Mouse (Mus musculus) T-cell, adult 2 months (primary cell): ENCODE results near the gene Pnpla3.
"Not testable (repeated sequence)": the region's sequence is repeated elsewhere in the genome, so short reads cannot be mapped to it uniquely, and the experiment has no call there.

Source experiments
- DNase-seq: peaks from one replicate; pipeline ENCODE4 v3.0.0; 2022; ENCODE audit warnings: low spot score

Pnpla3 gene

DNA sequence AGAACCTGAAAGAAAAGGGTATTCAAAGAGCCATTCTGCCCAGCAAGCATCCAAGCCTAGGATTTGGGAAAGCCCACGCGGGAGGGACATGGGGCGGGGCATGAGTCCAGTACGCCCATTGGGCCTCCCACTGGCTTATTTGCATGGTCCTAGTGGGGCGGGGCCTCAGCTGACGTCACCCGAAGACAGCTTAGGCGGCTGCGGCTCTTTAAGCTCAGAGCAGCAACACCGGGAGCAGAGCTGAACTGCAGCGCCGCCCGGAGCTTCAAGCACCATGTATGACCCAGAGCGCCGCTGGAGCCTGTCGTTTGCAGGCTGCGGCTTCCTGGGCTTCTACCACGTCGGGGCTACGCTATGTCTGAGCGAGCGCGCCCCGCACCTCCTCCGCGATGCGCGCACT is at the start of gene Pnpla3:
Pnpla3 (plus strand) TSS at position 238 of the 400 bp plus-strand sequence.
- DNase-seq, result peak; percentile 57

DNA sequence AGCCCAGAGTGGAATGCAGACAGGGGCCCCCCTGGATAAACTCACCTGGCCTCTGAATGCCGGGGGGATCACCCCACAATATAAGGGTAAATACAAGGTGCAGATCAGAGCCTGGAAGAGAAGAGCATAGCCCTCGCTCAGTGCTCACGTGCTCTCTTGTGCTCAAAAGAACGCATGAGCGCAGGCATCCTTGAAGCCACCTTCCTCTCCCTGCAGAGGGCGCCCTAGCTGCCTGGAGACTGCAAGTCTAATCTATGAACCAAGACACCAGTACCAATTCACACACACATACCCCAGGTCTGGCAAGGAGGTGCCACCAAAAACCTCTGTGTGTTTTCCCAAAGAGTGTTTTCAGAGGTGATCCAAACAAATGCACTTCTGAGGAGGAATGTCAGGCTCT is 47.0 kb upstream of the Pnpla3 start:
- DNase-seq, result no peak

DNA sequence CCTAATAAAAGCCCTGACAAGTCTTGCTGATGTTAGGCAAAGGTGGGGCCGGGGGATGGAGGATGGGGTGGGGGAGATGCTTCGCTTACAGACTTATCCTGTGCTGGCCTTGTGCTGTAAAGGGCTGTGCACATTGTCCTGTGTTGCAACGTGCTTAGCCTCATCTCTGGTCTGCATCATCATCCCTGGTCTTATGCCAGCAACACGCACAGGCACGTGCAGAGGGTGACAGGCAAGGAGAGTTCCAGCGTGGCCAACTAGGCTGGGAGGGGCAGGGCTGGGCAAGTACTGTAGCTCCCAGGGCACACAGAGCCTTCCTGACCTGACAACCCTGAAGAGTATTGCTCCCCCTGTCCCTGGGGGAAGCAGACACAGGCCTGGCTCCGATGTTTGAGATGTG is 46.6 kb upstream of the Pnpla3 start:
- DNase-seq, result no peak

DNA sequence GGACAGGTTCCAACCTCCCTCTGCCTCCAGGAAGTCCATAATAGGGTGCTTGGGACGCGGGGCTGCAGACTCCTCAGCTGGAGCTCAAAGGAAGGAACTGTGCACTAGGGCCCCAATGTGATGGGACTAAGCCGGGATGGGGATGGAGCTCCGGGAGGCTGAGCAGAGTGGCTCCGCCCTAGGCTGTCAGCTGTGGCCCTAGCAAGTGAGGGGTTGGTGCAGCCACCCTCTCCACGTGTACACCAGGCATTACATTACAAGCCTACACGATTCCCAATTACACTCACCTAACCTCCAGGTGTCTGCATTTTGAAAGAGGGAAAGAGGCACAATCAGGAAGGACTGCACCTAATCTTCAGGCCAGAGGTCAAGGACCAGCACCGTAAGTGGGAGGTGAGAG is 44.6 kb upstream of the Pnpla3 start, which contains the start of gene Pnpla5:
Pnpla5 (minus strand) TSS at position 101 of the 400 bp plus-strand sequence.
- DNase-seq, result no peak

DNA sequence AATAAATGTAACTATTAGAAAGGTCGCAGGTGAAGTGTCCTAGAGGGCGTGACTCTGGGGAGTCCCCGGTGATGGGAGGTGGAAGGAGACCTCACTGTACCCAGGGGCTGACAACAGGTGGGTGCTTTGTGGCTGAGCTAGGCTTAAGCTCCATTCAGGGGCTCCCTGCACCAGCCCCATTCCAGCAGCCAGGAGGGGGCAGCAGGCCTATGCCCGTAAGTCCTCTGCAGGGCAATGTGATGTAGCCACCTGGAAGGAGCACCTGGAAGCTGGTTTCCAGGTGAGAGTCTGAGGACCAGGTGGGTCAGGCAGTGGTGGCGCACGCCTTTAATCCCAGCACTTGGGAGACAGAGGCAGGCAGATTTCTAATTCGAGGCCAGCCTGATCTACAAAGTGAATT is 43.6 kb upstream of the Pnpla3 start:
- DNase-seq, result no peak

DNA sequence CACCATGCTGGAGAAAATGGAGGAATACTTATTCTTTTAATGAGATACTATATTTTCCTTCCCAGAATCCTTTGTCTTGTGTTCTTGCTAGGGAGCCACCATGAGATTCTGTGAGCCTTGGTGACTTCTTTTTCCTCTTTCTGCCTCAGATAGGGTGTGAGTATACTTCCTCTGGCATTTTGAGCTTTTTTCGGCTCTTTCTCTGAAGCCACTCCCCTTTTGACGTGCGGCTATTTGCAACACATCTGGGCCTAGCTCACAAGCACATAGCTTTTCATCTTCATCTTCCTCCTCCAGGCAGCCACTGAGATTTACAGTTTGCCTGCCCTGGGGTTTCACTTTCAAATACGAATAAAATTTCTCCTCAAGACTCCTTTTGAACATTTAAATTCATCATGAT is 41.2 kb upstream of the Pnpla3 start:
- DNase-seq, result no peak

DNA sequence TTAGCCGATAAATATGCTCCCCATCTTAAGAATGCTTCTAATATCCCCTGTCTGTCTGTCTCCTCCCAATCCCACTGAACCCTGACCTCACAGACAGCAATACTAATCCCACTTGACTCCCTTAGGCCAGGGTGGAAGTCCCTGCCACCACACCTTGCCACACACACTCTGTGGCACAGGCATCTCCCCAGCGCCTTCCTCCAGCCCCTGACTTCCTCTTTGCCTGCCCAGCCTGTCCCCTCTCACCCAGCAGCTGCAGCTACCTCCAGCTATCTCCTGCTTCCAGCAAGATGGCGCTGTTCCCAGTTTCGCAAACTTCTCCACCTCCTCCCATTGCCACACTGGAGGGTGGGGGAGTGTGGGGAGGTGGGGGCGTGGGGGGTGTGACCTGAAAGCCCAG is 40.8 kb upstream of the Pnpla3 start:
- DNase-seq, result no peak

DNA sequence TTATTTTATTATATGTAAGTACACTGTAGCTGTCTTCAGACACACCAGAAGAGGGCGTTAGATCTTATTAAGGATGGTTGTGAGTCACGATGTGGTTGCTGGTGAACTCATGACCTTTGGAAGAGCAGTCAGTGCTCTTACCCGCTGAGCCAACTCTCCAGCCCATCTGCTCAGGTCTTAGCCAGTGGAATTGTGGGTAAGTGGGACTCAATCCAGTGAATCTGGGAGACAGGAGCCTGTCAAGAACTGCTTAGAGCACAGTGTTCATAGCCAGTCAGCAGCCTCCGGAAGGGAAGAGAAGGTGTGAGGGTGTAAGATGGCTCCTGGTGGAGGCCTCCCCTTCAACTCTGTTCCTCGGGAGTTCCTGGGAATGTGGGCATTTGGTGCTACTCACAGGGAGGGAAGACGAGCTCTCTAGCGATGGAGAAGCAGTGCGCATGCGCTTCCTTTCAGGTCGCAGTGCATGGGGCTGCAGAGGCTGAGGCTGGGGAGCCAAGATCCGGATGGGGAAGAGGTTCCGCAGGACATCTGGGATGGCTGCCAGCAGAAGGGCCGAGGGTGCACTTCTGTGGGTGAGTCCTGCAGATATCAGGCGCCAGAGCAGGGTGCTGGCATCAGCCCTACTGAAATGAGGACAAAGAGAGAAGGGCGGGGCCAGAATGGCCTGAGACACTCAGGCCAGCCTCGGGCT is 36.4 kb upstream of the Pnpla3 start:
- no peak for DNase-seq

DNA sequence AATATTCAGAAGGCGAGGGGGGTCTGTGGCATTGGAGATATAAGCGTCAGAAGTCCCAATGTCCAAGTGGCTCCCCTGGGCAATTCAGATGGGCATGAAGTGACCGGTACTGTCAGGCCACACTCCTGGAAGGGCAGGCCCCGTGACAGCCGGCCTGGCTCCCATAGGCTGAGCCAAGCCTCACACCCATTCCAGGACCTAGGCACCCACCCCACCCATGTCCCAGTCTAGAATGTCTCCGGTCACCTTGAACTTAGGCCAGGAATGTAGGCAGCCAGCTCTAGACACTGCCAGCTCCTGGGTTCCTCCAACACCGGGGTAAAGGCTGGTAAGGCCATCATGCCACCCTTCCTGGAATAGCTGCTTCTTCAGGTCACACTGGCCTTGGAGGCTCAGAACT is 35.7 kb upstream of the Pnpla3 start:
- no peak for DNase-seq

DNA sequence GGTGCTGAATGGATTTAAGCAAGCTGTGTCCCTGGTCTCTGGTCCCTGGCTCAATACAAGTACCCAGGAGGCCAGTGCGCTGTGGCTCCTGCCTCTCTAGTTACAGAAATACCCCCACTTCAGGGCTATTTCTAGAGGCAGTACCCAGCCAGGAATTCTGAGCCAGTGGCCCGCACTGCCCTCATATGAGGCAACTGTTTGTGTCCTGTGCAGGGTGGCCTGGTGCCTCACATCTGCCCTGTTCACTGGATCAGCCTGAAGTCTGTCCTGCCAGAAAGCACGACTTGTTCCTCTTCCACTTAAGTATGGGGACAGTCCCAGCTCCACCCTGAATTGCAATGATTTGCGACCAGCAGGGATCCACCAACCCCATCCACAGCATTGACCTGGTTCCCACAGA is 34.2 kb upstream of the Pnpla3 start:
- no peak for DNase-seq

DNA sequence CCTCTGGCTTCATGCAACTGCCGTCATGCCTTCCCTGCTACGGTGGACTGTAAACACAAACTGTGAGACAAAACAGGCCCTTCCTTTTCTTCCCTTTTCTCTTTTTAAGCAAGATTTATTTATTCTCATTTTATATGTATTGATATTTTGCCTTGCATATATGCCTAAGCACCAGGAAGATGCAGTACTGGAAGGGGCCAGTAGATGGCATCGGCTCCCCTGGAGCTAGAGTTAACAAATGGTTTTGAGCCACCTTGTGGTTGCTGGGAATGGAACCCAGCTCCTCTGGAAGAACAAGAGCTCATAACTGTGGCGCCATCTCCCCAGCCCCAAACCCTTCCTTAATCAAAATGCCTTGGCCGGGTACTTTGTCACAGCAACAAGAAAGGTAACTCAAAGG is 32.2 kb upstream of the Pnpla3 start:
- no peak for DNase-seq

DNA sequence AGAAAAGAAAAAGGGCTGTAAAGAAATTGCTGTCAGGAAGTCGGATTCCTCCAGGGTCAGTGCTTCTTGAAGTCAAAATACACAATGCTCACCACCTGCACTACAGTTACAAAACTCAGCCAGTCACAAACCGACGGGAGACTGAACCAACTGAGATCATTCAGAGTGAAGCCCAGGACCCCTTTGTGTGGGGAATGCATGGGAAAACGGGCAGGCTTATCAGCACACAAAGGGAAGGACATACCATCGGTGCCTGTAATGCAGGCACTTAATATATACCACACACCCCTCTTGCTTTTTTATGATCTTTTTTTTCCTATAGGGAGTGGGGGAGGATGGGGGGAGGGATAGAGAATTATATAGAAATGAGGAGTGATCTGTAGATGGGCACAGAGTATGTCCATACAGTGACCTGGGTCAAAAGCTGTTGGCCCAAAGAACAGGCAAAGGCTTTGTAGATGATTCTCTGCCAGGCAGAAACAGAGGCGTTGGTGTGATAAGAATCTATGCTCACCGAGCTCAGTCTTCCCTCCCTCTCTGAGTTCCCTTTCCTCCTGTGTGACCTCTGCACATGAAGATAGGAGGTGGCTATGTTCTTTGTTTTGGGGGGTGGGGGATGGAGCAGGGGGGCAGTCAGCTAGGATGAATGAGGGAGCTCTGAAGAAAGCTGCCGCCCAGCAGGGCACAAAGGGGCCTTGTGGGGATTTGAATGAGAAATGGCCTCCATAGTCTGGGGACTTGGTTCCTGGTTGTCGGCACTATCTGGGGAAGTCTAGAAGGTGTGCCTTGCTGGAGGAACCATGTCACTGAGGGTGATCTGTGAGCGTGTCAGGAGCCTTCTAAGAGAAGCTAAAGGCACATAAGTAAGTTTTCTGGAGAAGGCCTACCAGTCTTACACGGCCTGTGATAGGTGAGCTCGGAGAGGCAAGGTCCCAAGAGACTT is 30.9 kb upstream of the Pnpla3 start:
- no peak for DNase-seq

DNA sequence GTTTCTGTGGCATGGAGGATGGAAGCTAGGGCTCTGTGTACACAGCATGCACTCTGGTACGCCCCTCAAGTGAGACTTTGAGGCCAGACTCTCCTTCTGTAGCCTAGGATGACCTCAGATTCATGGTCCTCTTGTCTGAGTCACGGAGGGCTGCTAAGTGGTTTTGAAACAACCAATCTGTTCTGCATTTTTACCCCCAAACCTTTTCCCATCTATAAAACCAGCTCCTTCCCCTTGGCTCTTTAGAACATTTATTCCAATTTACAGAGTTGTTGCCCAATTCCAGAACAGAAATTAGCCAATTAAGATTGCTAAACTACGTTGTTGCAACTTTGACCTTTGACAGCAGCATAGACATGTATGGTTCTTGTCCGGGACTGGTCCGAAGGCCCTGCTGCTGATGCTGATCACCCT is 28.0 kb upstream of the Pnpla3 start:
- no peak for DNase-seq

DNA sequence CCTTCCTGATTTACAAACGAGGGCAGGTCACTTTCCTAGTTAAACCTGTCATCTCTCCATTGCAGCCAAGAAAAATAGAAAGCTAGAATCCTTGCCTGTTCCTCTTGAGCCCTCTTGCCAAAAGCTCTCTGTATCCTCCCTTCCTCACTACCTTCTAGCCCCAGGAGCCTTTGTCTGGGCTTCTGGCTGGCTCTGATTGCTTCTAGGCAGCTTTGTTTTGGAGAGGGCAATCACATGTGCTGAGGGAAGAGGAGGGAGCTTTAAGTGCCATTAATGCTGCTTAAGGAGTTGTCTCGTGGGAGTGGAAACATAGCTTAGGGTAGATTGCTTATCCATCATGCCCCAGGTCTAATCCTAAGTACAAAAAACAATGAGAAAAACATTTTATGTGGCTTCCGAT is 27.5 kb upstream of the Pnpla3 start:
- no peak for DNase-seq

DNA sequence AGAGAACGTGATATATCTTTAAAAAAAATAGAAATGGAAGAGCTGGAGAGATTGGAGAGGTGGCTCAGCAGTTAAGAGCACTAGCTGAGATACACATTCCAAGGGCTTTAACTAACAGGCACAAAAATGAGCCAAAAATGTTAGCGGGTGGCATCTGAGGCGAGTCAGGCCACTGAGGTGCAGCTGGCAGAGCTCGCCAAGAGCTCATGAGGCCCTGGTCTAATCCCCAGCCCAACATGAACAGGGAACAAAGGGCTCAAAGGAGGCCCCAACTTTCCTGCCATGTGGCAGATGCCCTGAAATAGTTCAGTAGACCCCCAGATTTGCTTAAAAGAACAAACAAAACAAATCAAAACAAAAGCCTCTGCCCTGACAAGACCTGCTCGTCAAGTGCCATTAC is 26.7 kb upstream of the Pnpla3 start:
- no peak for DNase-seq

DNA sequence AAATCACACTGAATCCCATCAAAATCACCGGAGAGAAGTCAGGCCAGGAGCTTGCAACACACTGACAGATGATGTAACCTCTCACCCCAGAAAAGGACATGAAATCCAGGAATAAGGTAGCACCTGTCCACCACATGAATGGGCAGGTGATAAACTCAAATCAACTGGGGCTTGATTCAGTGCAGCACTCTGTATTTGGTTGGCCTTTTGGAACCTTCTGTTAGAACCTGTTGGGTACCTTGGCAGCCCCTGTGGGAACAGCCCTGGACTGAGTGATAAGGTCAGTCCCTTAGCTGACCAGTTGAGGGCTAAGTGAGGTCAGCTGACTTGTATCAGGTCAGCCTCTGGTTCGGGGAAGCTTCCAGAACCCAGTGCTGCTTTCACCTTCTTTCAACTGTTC is 11.5 kb upstream of the Pnpla3 start:
- DNase-seq, result no peak

DNA sequence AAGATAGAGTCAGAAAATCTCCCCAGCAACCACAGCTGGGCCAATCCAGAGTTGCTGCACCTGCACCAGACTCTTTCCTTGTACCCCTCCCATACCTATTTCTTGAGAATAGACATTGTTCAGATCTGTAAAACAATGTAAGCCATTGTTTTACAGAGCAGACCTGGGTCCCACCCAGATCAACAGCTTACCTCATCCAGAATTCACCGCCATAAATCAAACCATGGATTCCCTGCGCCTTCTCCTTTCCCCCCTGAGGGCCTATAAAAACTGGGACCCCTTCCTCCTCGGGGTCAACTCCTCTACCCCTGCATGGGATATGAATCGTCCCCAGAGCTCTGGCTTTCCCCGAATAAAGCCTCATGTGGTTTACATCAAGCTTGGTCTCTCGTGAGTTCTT is 10.1 kb upstream of the Pnpla3 start:
- DNase-seq, result not testable (repeated sequence)

DNA sequence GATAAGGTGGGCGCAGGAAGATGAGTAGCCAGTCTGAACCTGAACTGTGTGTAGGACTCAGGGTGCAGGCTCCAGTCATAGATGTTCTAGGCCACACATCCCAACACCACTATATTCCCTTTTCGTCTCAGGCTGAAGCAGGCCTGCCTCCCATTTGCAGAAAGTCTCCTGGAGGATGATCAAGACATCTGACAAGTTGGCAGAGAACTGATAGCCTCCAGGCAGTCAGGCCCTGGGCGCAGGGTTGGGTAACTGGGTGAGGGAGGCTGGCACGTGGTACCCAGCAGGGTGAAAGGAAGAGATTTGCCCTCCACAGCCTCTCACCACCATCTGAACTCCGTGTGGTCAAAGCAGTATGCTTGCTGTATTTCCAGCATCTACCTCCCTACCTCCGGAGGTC is 5.8 kb upstream of the Pnpla3 start:
- no peak for DNase-seq

DNA sequence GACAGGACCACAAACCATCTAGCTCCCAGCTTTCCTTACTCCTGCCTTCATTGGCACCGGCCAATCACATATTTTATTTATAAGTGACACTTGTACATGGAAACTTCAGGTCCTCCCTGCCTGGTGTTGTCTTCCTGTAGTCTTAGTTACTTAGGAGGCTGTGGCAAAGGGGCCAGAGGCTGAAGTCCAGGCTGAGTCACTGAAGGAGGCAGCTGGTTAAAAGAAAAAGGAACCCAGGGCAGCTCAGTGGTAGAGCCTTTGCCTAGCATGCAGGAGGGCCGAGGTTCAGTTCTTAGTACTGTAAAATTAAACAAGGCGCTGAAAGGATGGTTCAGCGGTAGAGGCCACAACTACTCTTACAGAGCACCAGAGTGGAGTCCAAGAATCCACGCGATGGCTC is 819 bp upstream of the Pnpla3 start:
- no peak for DNase-seq

DNA sequence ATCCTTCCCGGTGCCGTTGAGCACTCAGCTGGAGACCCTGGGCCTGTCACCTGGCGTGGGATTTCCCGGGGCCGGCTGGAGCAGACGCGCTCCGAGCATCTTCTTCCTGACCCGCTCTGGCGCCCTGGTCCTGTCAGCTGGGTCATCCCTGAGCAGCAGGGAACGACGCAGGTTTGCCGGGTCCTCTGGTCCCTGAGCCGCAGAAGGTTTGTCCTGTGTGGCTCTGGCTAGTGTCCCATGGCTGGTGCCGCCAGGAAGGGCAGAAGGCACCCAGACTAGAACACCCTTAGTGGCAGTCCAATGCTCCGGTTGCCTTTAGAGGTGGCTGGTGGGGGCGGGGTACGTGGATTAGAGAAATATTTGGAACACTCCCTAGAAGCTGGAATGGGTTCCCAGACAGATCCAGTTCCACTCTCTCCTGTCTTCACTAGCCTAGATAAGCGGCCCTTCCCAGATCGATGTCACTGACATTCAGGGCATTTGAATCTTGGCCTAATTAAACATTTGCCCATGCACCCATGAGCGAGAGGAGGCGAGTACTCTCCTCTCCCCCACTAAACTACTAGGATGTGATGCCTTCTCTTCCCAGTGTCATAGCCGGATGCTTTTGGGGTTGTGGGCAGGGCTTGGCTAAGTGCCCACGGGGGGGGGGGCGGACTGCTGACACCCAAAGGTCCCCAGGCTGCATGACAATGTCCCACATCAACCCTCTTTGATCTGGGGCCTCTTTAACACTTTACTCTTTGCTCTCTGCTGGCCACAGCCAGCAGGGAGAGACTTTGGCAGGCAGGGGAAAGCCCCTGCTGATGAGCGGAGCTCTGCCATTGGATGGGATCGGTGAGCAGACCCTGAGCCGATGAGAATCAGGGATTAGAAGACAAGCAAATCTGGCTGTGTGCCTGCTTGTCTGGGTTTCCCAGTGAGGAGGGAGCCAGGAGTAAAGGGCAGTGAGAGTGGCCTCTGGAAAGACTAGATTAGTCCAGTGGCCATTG is 829 bp downstream of the Pnpla3 start:
- DNase-seq, result peak; percentile 15

DNA sequence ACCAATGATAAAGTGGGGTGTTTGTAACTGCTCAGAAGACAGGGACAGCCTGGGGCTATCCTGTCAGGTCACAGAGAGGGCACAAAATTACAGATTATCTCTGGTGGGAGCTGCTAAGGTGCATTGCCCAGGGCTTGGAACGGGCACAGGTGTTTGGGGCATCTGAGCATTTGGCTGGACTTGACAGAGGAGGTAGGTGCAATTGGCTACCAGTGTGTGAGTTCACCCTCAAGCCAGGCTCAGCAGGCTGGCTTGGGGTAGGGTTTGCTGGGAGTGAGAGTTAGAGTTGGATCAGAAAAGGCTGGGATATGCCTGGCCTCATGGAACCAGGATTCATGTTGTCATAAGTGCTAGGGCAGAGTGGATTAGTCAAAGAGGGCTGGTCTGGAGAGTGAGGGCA is 1.9 kb downstream of the Pnpla3 start:
- no peak for DNase-seq

DNA sequence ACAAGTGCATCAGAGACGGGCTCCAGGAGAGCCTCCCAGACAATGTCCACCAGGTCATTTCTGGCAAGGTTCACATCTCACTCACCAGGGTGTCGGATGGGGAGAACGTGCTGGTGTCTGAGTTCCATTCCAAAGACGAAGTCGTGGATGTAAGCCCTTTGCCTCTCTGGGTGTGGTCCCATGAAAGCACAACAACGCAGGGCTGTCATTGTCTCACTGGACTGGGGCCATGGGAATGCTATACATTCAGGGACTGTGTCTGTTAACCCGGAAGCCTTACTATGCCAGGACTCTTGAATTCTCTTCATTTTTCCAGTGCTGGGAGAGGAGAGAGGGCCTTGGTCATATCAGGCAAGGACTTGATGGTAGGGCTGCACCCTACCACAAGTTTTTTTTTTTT is 3.5 kb downstream of the Pnpla3 start:
- DNase-seq, result no peak
